Mouse (Mus musculus) intestine, embryonic 15.5 days (tissue): Measurements from ENCODE around the gene Nrcam. TPM values are rescaled to one million over a fixed set of nuclear protein-coding genes. Genes with fewer than 3 reads are reported as not detected.

ENCODE experiments used
- ATAC-seq: fragments of 200-750 bp; cut with Nextera tagmentation; 2 replicates; pipeline ENCODE4 v1.8.0; 2017; ENCODE audit warnings: moderate TSS enrichment, moderate library complexity
- H3K27ac ChIP-seq: fragments of 300-500 bp; sonication (generic); 2 replicates; pipeline ENCODE4 v1.5.1; 2015; ENCODE audit warnings: mild to moderate bottlenecking, inconsistent platforms
- H3K27me3 ChIP-seq: fragments of 300-500 bp; sonication (generic); replicated peaks from 2 replicates; pipeline ENCODE4 v1.6.1; 2015; ENCODE audit warnings: inconsistent platforms
- H3K36me3 ChIP-seq: fragments of 300-500 bp; sonication (generic); 2 replicates; pipeline ENCODE4 v1.6.1; 2015; ENCODE audit warnings: inconsistent platforms
- H3K4me1 ChIP-seq: fragments of 300-500 bp; sonication (generic); replicated peaks from 2 replicates; pipeline ENCODE4 v1.6.1; 2015; ENCODE audit warnings: inconsistent platforms
- H3K4me2 ChIP-seq: fragments of 300-500 bp; sonication (generic); replicated peaks from 2 replicates; pipeline ENCODE4 v1.6.1; 2015; ENCODE audit warnings: mild to moderate bottlenecking, inconsistent platforms
- H3K4me3 ChIP-seq: fragments of 300-500 bp; sonication (generic); replicated peaks from 2 replicates; pipeline ENCODE4 v1.5.1; 2015; ENCODE audit warnings: inconsistent platforms
- H3K9ac ChIP-seq: fragments of 300-500 bp; sonication (generic); 2 replicates; pipeline ENCODE4 v1.6.1; 2015; ENCODE audit warnings: inconsistent platforms
- H3K9me3 ChIP-seq: fragments of 300-500 bp; sonication (generic); 2 replicates; pipeline ENCODE4 v1.6.1; 2016; ENCODE audit warnings: inconsistent platforms
- WGBS: fragments of 180-500 bp; shearing (Covaris S2); methylation state at CpG from one replicate; pipeline ENCODE4 v1.1.7; 2015; 5-methylcytosine and 5-hydroxymethylcytosine counted together
- polyA plus RNA-seq: library from polyadenylated mRNA; unstranded; fragments of >200 nt; fragmentation: Nextera tagmentation; extraction: Ambion mirVana; gene quantifications from 2 replicates; pipeline ENCODE4 v1.2.1, GENCODE M21; 2015

Gene Nrcam
- polyA plus RNA-seq, 1 experiment from 2014 or later: 4.4 TPM

- WGBS: 74% methylated on average over 4 of the region's 4 CpGs
- Histone ChIP-seq H3K9ac (no peak overlapping the region), H3K27me3 (no peaks in the 10 kb centered on the region), H3K36me3 (no peaks in the 10 kb centered on the region), H3K4me1 (no peaks in the 10 kb centered on the region), H3K9me3 (no peaks in the 10 kb centered on the region), H3K4me3 (no peak overlapping the region), H3K27ac (no peak overlapping the region), H3K4me2 (no peak overlapping the region)
- no peak for ATAC-seq
Observed at GRCm38 (mm10) chr12:44457961-44458360, 129.3 kb downstream of the Nrcam start.

GRCm38 (mm10) chr12:44462436-44462835 is 133.8 kb downstream of the Nrcam start:
- no peak for ATAC-seq
- Histone ChIP-seq H3K4me1 (no peaks in the 10 kb centered on the region), H3K27me3 (no peaks in the 10 kb centered on the region), H3K36me3 (no peaks in the 10 kb centered on the region), H3K4me3 (no peak overlapping the region), H3K27ac (no peak overlapping the region), H3K9ac (no peak overlapping the region), H3K4me2 (no peak overlapping the region), H3K9me3 (no peaks in the 10 kb centered on the region)
- WGBS: 61% methylated on average over 4 of the region's 4 CpGs

GRCm38 (mm10) chr12:44462976-44463375 is 134.3 kb downstream of the Nrcam start:
- no peaks in the 10 kb centered on the region for H3K27me3 ChIP-seq
- no peaks in the 10 kb centered on the region for H3K36me3 ChIP-seq
- H3K4me1 ChIP-seq: no peaks in the 10 kb centered on the region
- no peak overlapping the region for H3K9ac ChIP-seq
- no peaks in the 10 kb centered on the region for H3K9me3 ChIP-seq
- H3K27ac ChIP-seq: no peak overlapping the region
- ATAC-seq: no peak
- H3K4me2 ChIP-seq: no peak overlapping the region
- H3K4me3 ChIP-seq: no peak overlapping the region
- WGBS: 62% methylated on average over 6 of the region's 6 CpGs

- ATAC-seq: no peak
- H3K4me3 ChIP-seq: no peak overlapping the region
- no peak overlapping the region for H3K27ac ChIP-seq
- no peak overlapping the region for H3K9ac ChIP-seq
- no peaks in the 10 kb centered on the region for H3K27me3 ChIP-seq
- no peaks in the 10 kb centered on the region for H3K4me1 ChIP-seq
- no peaks in the 10 kb centered on the region for H3K36me3 ChIP-seq
- no peak overlapping the region for H3K4me2 ChIP-seq
- H3K9me3 ChIP-seq: no peaks in the 10 kb centered on the region
- WGBS: 75% methylated on average over 5 of the region's 5 CpGs
Observed at GRCm38 (mm10) chr12:44471073-44471472, 142.4 kb downstream of the Nrcam start.

- no peak for ATAC-seq
- no peak overlapping the region for H3K9ac ChIP-seq
- H3K27me3 ChIP-seq: no peaks in the 10 kb centered on the region
- no peak overlapping the region for H3K4me3 ChIP-seq
- no peaks in the 10 kb centered on the region for H3K9me3 ChIP-seq
- no peaks in the 10 kb centered on the region for H3K36me3 ChIP-seq
- no peaks in the 10 kb centered on the region for H3K4me1 ChIP-seq
- no peak overlapping the region for H3K4me2 ChIP-seq
- no peak overlapping the region for H3K27ac ChIP-seq
Observed at GRCm38 (mm10) chr12:44475355-44475754, 146.7 kb downstream of the Nrcam start.

GRCm38 (mm10) chr12:44479260-44480030 is 150.8 kb downstream of the Nrcam start:
- Histone ChIP-seq H3K9ac (no peak overlapping the region), H3K27me3 (no peaks in the 10 kb centered on the region), H3K36me3 (no peaks in the 10 kb centered on the region), H3K4me2 (no peak overlapping the region), H3K4me3 (no peak overlapping the region), H3K9me3 (no peaks in the 10 kb centered on the region), H3K4me1 (no peaks in the 10 kb centered on the region), H3K27ac (no peak overlapping the region)
- WGBS: 82% methylated on average over 6 of the region's 6 CpGs
- no peak for ATAC-seq

GRCm38 (mm10) chr12:44480031-44480419 is 151.3 kb downstream of the Nrcam start:
- H3K27ac ChIP-seq: no peak overlapping the region
- H3K4me3 ChIP-seq: no peak overlapping the region

GRCm38 (mm10) chr12:44481415-44481814 is 152.7 kb downstream of the Nrcam start:
- ATAC-seq: no peak
- Histone ChIP-seq H3K27me3 (no peaks in the 10 kb centered on the region), H3K27ac (no peak overlapping the region), H3K4me2 (no peak overlapping the region), H3K4me3 (no peak overlapping the region), H3K9me3 (no peaks in the 10 kb centered on the region), H3K36me3 (no peaks in the 10 kb centered on the region), H3K9ac (no peak overlapping the region), H3K4me1 (no peaks in the 10 kb centered on the region)
- 58% methylated on average over 3 of the region's 3 CpGs for WGBS

More at GRCm38 (mm10) chr12:44480031-44480419, 151.3 kb downstream of the Nrcam start:
- 78% methylated on average over 2 of the region's 2 CpGs for WGBS
- no peaks in the 10 kb centered on the region for H3K9me3 ChIP-seq
- H3K27me3 ChIP-seq: no peaks in the 10 kb centered on the region
- no peak overlapping the region for H3K4me2 ChIP-seq
- no peak overlapping the region for H3K9ac ChIP-seq
- H3K36me3 ChIP-seq: no peaks in the 10 kb centered on the region
- ATAC-seq: no peak
- no peaks in the 10 kb centered on the region for H3K4me1 ChIP-seq

- Histone ChIP-seq H3K27ac (no peak overlapping the region), H3K4me3 (no peak overlapping the region), H3K9ac (no peak overlapping the region), H3K4me2 (no peak overlapping the region), H3K36me3 (no peaks in the 10 kb centered on the region), H3K4me1 (no peaks in the 10 kb centered on the region), H3K9me3 (no peaks in the 10 kb centered on the region), H3K27me3 (no peaks in the 10 kb centered on the region)
- 69% methylated on average over 5 of the region's 5 CpGs for WGBS
- no peak for ATAC-seq
Observed at GRCm38 (mm10) chr12:44492759-44493479, 164.2 kb downstream of the Nrcam start.

- no peak for ATAC-seq
Observed at GRCm38 (mm10) chr12:44497762-44498161, 169.1 kb downstream of the Nrcam start.

GRCm38 (mm10) chr12:44498872-44499271 is 170.2 kb downstream of the Nrcam start:
- no peak overlapping the region for H3K4me2 ChIP-seq
- no peak overlapping the region for H3K4me3 ChIP-seq
- no peaks in the 10 kb centered on the region for H3K9me3 ChIP-seq
- no peaks in the 10 kb centered on the region for H3K4me1 ChIP-seq
- no peaks in the 10 kb centered on the region for H3K36me3 ChIP-seq
- no peak overlapping the region for H3K9ac ChIP-seq
- no peak overlapping the region for H3K27ac ChIP-seq
- no peaks in the 10 kb centered on the region for H3K27me3 ChIP-seq
- 83% methylated on average over 5 of the region's 5 CpGs for WGBS
- ATAC-seq: no peak

More at GRCm38 (mm10) chr12:44497762-44498161, 169.1 kb downstream of the Nrcam start:
- no peaks in the 10 kb centered on the region for H3K9me3 ChIP-seq
- H3K27me3 ChIP-seq: no peaks in the 10 kb centered on the region
- no peak overlapping the region for H3K9ac ChIP-seq
- no peak overlapping the region for H3K4me3 ChIP-seq
- no peak overlapping the region for H3K4me2 ChIP-seq
- 84% methylated on average over 2 of the region's 2 CpGs for WGBS
- H3K27ac ChIP-seq: no peak overlapping the region
- no peaks in the 10 kb centered on the region for H3K4me1 ChIP-seq
- no peaks in the 10 kb centered on the region for H3K36me3 ChIP-seq

- Histone ChIP-seq H3K27me3 (no peaks in the 10 kb centered on the region), H3K4me2 (no peak overlapping the region), H3K9me3 (no peaks in the 10 kb centered on the region), H3K4me3 (no peak overlapping the region), H3K36me3 (no peaks in the 10 kb centered on the region), H3K9ac (no peak overlapping the region), H3K4me1 (no peaks in the 10 kb centered on the region), H3K27ac (no peak overlapping the region)
- no peak for ATAC-seq
- WGBS: 66% methylated on average over 5 of the region's 5 CpGs
Observed at GRCm38 (mm10) chr12:44501807-44502487, 173.3 kb downstream of the Nrcam start.
